Mouse (Mus musculus) G1E-ER4 (cell line): Measurements from ENCODE around the gene Cdc42ep2. TPM values are rescaled to one million over a fixed set of nuclear protein-coding genes. Genes with fewer than 3 reads are reported as not detected.

Experiments
- GATA1 ChIP-seq: IDR thresholded peaks from one replicate; pipeline ENCODE4 v1.8.0; 2012; ENCODE audit warnings: low read length, inconsistent platforms
- polyA plus RNA-seq: library from polyadenylated mRNA; stranded (reverse); fragments of >175 nt; gene quantifications from 2 replicates; pipeline ENCODE4 v1.2.3, GENCODE M21; 2012

Gene Cdc42ep2
- polyA plus RNA-seq, 1 experiment, result 0.43 TPM

GRCm38 (mm10) chr19:5874391-5874968 lies 50.1 kb downstream of the Cdc42ep2 start:
- no peak for TF ChIP-seq GATA1

- TF ChIP-seq GATA1, result no peak
Observed at GRCm38 (mm10) chr19:5872931-5873556, 51.6 kb downstream of the Cdc42ep2 start.

GRCm38 (mm10) chr19:5872528-5872927 lies 52.1 kb downstream of the Cdc42ep2 start:
- TF ChIP-seq GATA1, result no peak

- TF ChIP-seq GATA1, result no peak
Observed at GRCm38 (mm10) chr19:5871683-5872082, 52.9 kb downstream of the Cdc42ep2 start.

GRCm38 (mm10) chr19:5871273-5871672 lies 53.3 kb downstream of the Cdc42ep2 start:
- TF ChIP-seq GATA1, result no peak

- TF ChIP-seq GATA1, result no peak
Observed at GRCm38 (mm10) chr19:5868096-5868495, 56.5 kb downstream of the Cdc42ep2 start.

Other genes starting within 250 kb of the Cdc42ep2 start
- 136 and 165 TPM in 2 replicates for gene Map3k11, start 236.1 kb downstream of the Cdc42ep2 start, polyA plus RNA-seq
- 206 and 209 TPM in 2 replicates for gene Pcnx3, start 235.9 kb downstream of the Cdc42ep2 start, polyA plus RNA-seq
- 0.21 and 0.23 TPM in 2 replicates for gene Kcnk7, start 220.4 kb downstream of the Cdc42ep2 start, polyA plus RNA-seq
- 91.2 and 97.8 TPM in 2 replicates for gene Ehbp1l1, start 198.5 kb downstream of the Cdc42ep2 start, polyA plus RNA-seq
- 71.1 and 79.7 TPM in 2 replicates for gene Fam89b, start 195.2 kb downstream of the Cdc42ep2 start, polyA plus RNA-seq
- gene Ltbp3, start 183.9 kb downstream of the Cdc42ep2 start, polyA plus RNA-seq, result not detected in 2 replicates
- gene Scyl1, start 153.4 kb downstream of the Cdc42ep2 start, polyA plus RNA-seq, result 76.3 and 96.3 TPM in 2 replicates
- 12.9 and 13.6 TPM in 2 replicates for gene Frmd8, start 49.5 kb downstream of the Cdc42ep2 start, polyA plus RNA-seq
- gene Slc25a45, start 47.0 kb downstream of the Cdc42ep2 start, polyA plus RNA-seq, result 0.15 and 0.64 TPM in 2 replicates
- 0.73 and 1.3 TPM in 2 replicates for gene Tigd3, start 30.7 kb downstream of the Cdc42ep2 start, polyA plus RNA-seq
- 34.4 and 70.2 TPM in 2 replicates for gene Dpf2, start 11.8 kb downstream of the Cdc42ep2 start, polyA plus RNA-seq
- gene Pola2, start 39.4 kb upstream of the Cdc42ep2 start, polyA plus RNA-seq, result 45.7 and 48.5 TPM in 2 replicates
- gene Slc22a20, start 61.3 kb upstream of the Cdc42ep2 start, polyA plus RNA-seq, result not detected in 2 replicates
- 83.7 and 139 TPM in 2 replicates for gene Capn1, start 91.1 kb upstream of the Cdc42ep2 start, polyA plus RNA-seq
- 90.1 and 101 TPM in 2 replicates for gene Syvn1, start 121.8 kb upstream of the Cdc42ep2 start, polyA plus RNA-seq
- 37.7 and 52.6 TPM in 2 replicates for gene Mrpl49, start 133.0 kb upstream of the Cdc42ep2 start, polyA plus RNA-seq
- 3,884 and 3,991 TPM in 2 replicates for gene Fau, start 133.0 kb upstream of the Cdc42ep2 start, polyA plus RNA-seq
- 98.9 and 102 TPM in 2 replicates for gene Znhit2, start 136.4 kb upstream of the Cdc42ep2 start, polyA plus RNA-seq
- 26.5 and 33.6 TPM in 2 replicates for gene Tm7sf2, start 143.6 kb upstream of the Cdc42ep2 start, polyA plus RNA-seq
- 39.5 and 65.2 TPM in 2 replicates for gene Vps51, start 152.4 kb upstream of the Cdc42ep2 start, polyA plus RNA-seq
- not detected in 2 replicates for gene Tmem262, start 155.2 kb upstream of the Cdc42ep2 start, polyA plus RNA-seq
- gene Gm28374, start 157.4 kb upstream of the Cdc42ep2 start, polyA plus RNA-seq, result 0.53 and 0.67 TPM in 2 replicates
- 61.7 and 75.6 TPM in 2 replicates for gene Zfpl1, start 160.1 kb upstream of the Cdc42ep2 start, polyA plus RNA-seq
- gene Cdca5, start 160.2 kb upstream of the Cdc42ep2 start, polyA plus RNA-seq, result 13.3 and 17.8 TPM in 2 replicates
- gene AC131692.1, start 169.6 kb upstream of the Cdc42ep2 start, polyA plus RNA-seq, result 3.5 and 4.9 TPM in 2 replicates
- gene Naaladl1, start 181.0 kb upstream of the Cdc42ep2 start, polyA plus RNA-seq, result 0.38 and 0.46 TPM in 2 replicates
- 82.9 and 91.0 TPM in 2 replicates for gene Sac3d1, start 193.8 kb upstream of the Cdc42ep2 start, polyA plus RNA-seq
- gene Snx15, start 203.5 kb upstream of the Cdc42ep2 start, polyA plus RNA-seq, result 89.0 and 122 TPM in 2 replicates
- gene Batf2, start 216.2 kb upstream of the Cdc42ep2 start, polyA plus RNA-seq, result not detected in 2 replicates
- gene Arl2, start 216.7 kb upstream of the Cdc42ep2 start, polyA plus RNA-seq, result 81.6 and 111 TPM in 2 replicates